Mouse (Mus musculus): ENCODE results near the gene Snx10. TPM values are rescaled to one million over a fixed set of nuclear protein-coding genes. Genes with fewer than 3 reads are reported as not detected.

The Snx10 gene
- polyA plus RNA-seq, 1 experiment from 2014 or later = 41.9 TPM

- H3K4me2 ChIP-seq (replicated peaks) = no peak overlapping the region
- 80% methylated on average over 14 of the region's 14 CpGs for WGBS
- no peak for ATAC-seq (ENCODE audit: low FRiP score, low read depth)
Observed at GRCm38 (mm10) chr6:51566771-51567680, 43.3 kb downstream of the Snx10 start.

GRCm38 (mm10) chr6:51569086-51569485, 45.4 kb downstream of the Snx10 start:
- no peak for ATAC-seq (ENCODE audit: low FRiP score, low read depth)
- H3K36me3 ChIP-seq = peaks cover 5% of the 10 kb centered on the region; the same call in 1 of the 2 replicates
- WGBS = 87% methylated on average over 8 of the region's 8 CpGs
- no peaks in the 10 kb centered on the region for H3K9me3 ChIP-seq
- no peak overlapping the region for H3K4me2 ChIP-seq (replicated peaks)
- H3K27me3 ChIP-seq = no peaks in the 10 kb centered on the region
- H3K4me1 ChIP-seq = no peaks in the 10 kb centered on the region
- H3K27ac ChIP-seq (replicated peaks) = no peak overlapping the region
- H3K4me3 ChIP-seq = no peak overlapping the region
- H3K9ac ChIP-seq (replicated peaks) = no peak overlapping the region

More at GRCm38 (mm10) chr6:51566771-51567680, 43.3 kb downstream of the Snx10 start:
- no peaks in the 10 kb centered on the region for H3K27me3 ChIP-seq
- H3K27ac ChIP-seq (replicated peaks) = no peak overlapping the region
- peaks cover 5% of the 10 kb centered on the region; the same call in 1 of the 2 replicates for H3K36me3 ChIP-seq
- H3K9ac ChIP-seq (replicated peaks) = no peak overlapping the region
- no peak overlapping the region for H3K4me3 ChIP-seq
- no peaks in the 10 kb centered on the region for H3K4me1 ChIP-seq
- H3K9me3 ChIP-seq = no peaks in the 10 kb centered on the region

DNA sequence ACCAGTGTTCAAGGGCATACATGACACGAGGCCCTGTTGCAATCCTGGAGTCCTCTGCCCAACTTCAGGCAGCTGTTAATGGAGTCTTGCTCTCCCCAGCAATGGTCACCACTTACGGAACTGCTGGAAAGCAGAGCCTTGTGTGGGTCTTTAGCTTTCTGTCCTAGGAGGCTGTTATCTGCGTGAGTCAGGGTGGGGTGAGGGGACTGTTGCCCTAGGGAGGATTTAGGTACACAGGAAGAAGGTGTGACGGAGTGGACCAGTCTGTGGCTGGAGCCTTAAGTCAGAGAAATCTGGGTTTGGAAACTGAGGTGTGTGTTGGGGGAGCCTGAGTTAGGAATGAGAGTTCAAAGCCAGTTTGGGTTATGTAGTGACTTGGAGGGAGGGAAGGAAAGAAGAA, 49.4 kb downstream of the Snx10 start:
- no peak for ATAC-seq (ENCODE audit: low FRiP score, low read depth)
- Histone ChIP-seq H3K27ac (replicated peaks) (no peak overlapping the region), H3K27me3 (no peaks in the 10 kb centered on the region), H3K36me3 (peaks cover 4% of the 10 kb centered on the region; the same call in 1 of the 2 replicates), H3K4me2 (replicated peaks) (no peak overlapping the region), H3K9me3 (no peaks in the 10 kb centered on the region), H3K4me1 (no peaks in the 10 kb centered on the region), H3K9ac (replicated peaks) (no peak overlapping the region), H3K4me3 (no peak overlapping the region)
- 86% methylated on average over 4 of the region's 4 CpGs for WGBS

GRCm38 (mm10) chr6:51574132-51574531, 50.4 kb downstream of the Snx10 start:
- Histone ChIP-seq H3K27me3 (no peaks in the 10 kb centered on the region), H3K27ac (replicated peaks) (no peak overlapping the region), H3K4me1 (no peaks in the 10 kb centered on the region), H3K36me3 (peaks cover 4% of the 10 kb centered on the region; the same call in 1 of the 2 replicates), H3K4me2 (replicated peaks) (no peak overlapping the region), H3K4me3 (no peak overlapping the region), H3K9ac (replicated peaks) (no peak overlapping the region), H3K9me3 (no peaks in the 10 kb centered on the region)
- 92% methylated on average over 13 of the region's 13 CpGs for WGBS
- no peak for ATAC-seq (ENCODE audit: low FRiP score, low read depth)

DNA sequence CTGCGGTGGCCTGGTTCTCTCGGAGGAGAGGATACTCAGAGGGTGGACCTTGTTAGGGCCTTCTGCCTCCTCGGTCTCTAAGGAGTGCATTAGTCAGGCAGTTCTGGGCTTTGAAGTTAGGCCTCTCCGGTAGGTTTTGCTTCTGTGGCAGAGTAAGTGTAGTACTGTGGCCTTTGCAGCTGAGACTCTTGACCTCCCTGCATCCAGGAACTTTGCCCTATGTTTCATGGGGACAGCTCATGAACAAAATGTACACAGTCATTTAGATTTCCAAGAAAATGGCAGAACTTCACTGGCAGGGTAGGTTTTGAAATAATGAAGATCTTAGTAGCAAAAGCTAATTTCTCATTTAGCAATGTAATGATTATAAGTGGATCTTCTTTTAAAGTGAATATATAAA, 54.7 kb downstream of the Snx10 start:
- Histone ChIP-seq H3K4me1 (no peaks in the 10 kb centered on the region; the same call in 1 of the 2 replicates), H3K9ac (replicated peaks) (0 out of 2 replicates have a peak overlapping the region, but pooled peaks have one; percentile 20), H3K27ac (replicated peaks) (no peak overlapping the region), H3K4me2 (replicated peaks) (no peak overlapping the region), H3K27me3 (no peaks in the 10 kb centered on the region), H3K9me3 (no peaks in the 10 kb centered on the region), H3K36me3 (peaks cover 4% of the 10 kb centered on the region; the same call in 1 of the 2 replicates), H3K4me3 (no peak overlapping the region)
- ATAC-seq (ENCODE audit: low FRiP score, low read depth) = no peak
- WGBS = 82% methylated on average over 4 of the region's 4 CpGs

GRCm38 (mm10) chr6:51580040-51580680, 56.5 kb downstream of the Snx10 start:
- no peak overlapping the region for H3K4me2 ChIP-seq (replicated peaks)
- H3K27me3 ChIP-seq = no peaks in the 10 kb centered on the region
- peak; percentile 89 for ATAC-seq (ENCODE audit: low FRiP score, low read depth)
- peaks cover 4% of the 10 kb centered on the region; the same call in 1 of the 2 replicates for H3K36me3 ChIP-seq
- H3K9ac ChIP-seq (replicated peaks) = no peak overlapping the region
- 36% methylated on average over 18 of the region's 18 CpGs for WGBS
- H3K4me1 ChIP-seq = no peaks in the 10 kb centered on the region; the same call in 1 of the 2 replicates
- no peak overlapping the region for H3K4me3 ChIP-seq
- no peaks in the 10 kb centered on the region for H3K9me3 ChIP-seq
- H3K27ac ChIP-seq (replicated peaks) = peak overlapping the region; percentile 11; the same call in 1 of the 2 replicates

DNA sequence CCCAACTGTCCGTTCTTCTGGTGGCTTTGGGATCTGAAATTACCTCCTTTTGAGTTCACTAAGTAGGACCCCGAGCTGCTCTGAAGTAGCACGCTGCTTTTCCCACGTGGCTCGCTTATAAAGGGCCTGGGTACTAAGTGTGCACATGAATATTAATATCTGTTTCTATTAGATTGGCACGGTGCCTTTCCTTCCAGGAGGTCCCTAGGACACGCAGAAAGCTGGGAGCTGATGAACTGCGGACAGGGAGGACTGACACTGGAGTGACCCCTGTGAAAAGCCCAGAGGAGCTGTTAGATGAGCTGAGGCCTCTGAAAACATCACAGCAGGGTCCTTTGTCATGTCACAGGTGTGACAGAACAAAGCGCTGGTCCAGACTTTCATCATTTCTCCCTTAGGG, 57.7 kb downstream of the Snx10 start:
- WGBS = 69% methylated on average over 9 of the region's 9 CpGs

DNA sequence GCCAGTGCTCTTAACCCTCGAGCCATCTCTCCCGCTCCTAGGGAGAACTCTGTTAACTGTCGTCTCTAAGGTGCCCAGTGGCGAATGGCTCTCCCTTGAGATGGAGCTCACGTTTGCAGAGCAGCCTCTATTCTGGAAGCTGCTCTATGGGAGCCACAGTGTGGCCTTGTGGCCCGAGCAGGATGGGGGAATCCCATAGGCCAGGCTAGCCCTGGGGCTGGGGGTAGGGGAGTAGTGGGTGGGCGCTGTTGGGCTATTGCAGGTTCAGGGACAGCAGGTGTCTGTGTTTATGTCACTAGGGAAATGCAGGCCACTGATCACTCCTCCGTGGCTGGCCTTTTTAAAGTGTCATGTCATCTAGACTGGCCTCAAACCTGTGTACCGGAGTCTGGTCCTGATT, 58.4 kb downstream of the Snx10 start:
- ATAC-seq (ENCODE audit: low FRiP score, low read depth) = no peak
- Histone ChIP-seq H3K4me1 (peaks cover 3% of the 10 kb centered on the region; the same call in 1 of the 2 replicates), H3K9ac (replicated peaks) (no peak overlapping the region), H3K36me3 (peaks cover 3% of the 10 kb centered on the region; the same call in 1 of the 2 replicates), H3K27ac (replicated peaks) (no peak overlapping the region), H3K27me3 (no peaks in the 10 kb centered on the region), H3K9me3 (no peaks in the 10 kb centered on the region), H3K4me3 (no peak overlapping the region), H3K4me2 (replicated peaks) (no peak overlapping the region)
- 89% methylated on average over 9 of the region's 9 CpGs for WGBS

More for the DNA sequence above, 57.7 kb downstream of the Snx10 start:
- Histone ChIP-seq H3K4me3 (no peak overlapping the region), H3K4me1 (peaks cover under 1% of the 10 kb centered on the region; the same call in 1 of the 2 replicates), H3K9me3 (no peaks in the 10 kb centered on the region), H3K9ac (replicated peaks) (no peak overlapping the region), H3K27me3 (no peaks in the 10 kb centered on the region), H3K36me3 (peaks cover 4% of the 10 kb centered on the region; the same call in 1 of the 2 replicates), H3K27ac (replicated peaks) (no peak overlapping the region; the same call in 1 of the 2 replicates), H3K4me2 (replicated peaks) (no peak overlapping the region)
- no peak for ATAC-seq (ENCODE audit: low FRiP score, low read depth)

- H3K4me3 ChIP-seq = no peak overlapping the region
- ATAC-seq (ENCODE audit: low FRiP score, low read depth) = peak; percentile 47; the same call in 1 of the 2 replicates
- no peak overlapping the region for H3K4me2 ChIP-seq (replicated peaks)
- peaks cover 3% of the 10 kb centered on the region; the same call in 1 of the 2 replicates for H3K4me1 ChIP-seq
- 38% methylated on average over 8 of the region's 8 CpGs for WGBS
- no peak overlapping the region for H3K9ac ChIP-seq (replicated peaks)
- H3K27me3 ChIP-seq = no peaks in the 10 kb centered on the region
- H3K27ac ChIP-seq (replicated peaks) = peak overlapping the region; percentile 30; the same call in 1 of the 2 replicates
- no peaks in the 10 kb centered on the region for H3K9me3 ChIP-seq
- no peaks in the 10 kb centered on the region for H3K36me3 ChIP-seq
Observed at GRCm38 (mm10) chr6:51585980-51586379, 62.3 kb downstream of the Snx10 start.

DNA sequence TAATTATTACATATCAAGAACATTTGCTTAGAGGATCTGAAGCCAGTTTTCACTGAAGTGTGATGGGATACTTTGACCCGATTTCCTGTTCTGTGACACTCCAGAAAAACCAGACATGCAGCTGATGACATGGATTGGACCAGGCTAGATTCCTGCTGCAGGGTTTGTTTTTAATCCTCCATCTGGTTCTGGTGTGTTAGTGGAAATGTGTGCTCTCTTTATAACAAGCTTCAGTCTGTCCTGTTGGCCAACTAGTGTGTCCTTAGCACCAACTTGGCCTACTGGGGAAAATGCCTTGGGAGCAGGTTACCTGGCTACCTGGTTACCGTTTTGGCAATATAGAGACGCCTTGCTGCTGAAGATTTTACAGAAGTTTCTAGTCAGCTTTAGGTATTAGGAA, 63.6 kb downstream of the Snx10 start:
- Histone ChIP-seq H3K27ac (replicated peaks) (no peak overlapping the region), H3K4me1 (0 out of 2 replicates have a peak, but pooled peaks cover 3% of the 10 kb centered on the region)
- 96% methylated on average over 3 of the region's 3 CpGs for WGBS

DNA sequence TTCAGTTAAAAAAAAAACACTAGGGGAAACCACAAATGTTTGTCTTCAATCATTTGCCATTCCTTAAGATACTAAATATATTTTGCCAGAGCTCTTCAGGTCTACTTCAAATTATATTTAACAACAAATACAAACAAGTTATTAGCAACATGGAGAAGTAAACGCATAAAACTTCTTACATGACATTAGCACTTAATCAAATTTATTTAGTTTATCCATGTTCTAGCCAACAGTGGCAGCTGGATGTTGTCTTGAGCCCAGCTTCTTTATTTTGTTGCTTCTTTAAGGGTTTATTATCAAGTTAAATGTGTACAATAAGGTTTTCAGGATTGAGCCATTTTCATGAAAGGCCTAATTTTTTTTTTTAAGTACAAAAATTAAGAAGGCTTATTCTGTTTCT, 67.6 kb downstream of the Snx10 start:
- Histone ChIP-seq H3K36me3 (no peaks in the 10 kb centered on the region), H3K27me3 (no peaks in the 10 kb centered on the region), H3K9ac (replicated peaks) (no peak overlapping the region), H3K4me2 (replicated peaks) (peak overlapping the region; percentile 65), H3K9me3 (no peaks in the 10 kb centered on the region), H3K4me1 (peaks cover 27% of the 10 kb centered on the region), H3K27ac (replicated peaks) (peak overlapping the region; percentile 98; the same call in 1 of the 2 replicates), H3K4me3 (no peak overlapping the region)
- no peak for ATAC-seq (ENCODE audit: low FRiP score, low read depth)
- 86% methylated on average over 1 of the region's 1 CpGs for WGBS

More for the DNA sequence above, 63.6 kb downstream of the Snx10 start:
- Histone ChIP-seq H3K4me3 (no peak overlapping the region), H3K9ac (replicated peaks) (no peak overlapping the region), H3K36me3 (no peaks in the 10 kb centered on the region), H3K27me3 (no peaks in the 10 kb centered on the region), H3K9me3 (no peaks in the 10 kb centered on the region), H3K4me2 (replicated peaks) (no peak overlapping the region)
- no peak for ATAC-seq (ENCODE audit: low FRiP score, low read depth)

DNA sequence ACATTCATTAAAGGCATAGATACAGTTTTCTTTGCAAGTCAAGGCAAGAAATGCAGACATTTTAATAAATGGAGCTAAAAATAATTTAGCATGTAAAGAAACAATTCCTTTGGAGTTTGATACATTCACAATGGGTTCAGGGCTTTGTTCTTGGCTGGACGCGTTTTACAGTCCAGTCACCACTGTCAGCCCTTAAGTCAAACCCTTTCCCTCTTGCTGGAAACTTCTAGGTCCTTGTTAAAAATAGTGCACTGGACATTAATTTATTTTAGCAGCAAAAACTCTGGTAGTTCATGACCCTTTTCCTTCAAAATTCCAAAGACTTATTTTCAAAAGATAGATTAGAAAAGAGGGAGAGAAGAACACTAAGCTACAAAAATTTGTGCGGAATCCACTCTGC, 68.1 kb downstream of the Snx10 start:
- Histone ChIP-seq H3K27me3 (no peaks in the 10 kb centered on the region), H3K4me1 (peaks cover 23% of the 10 kb centered on the region), H3K4me2 (replicated peaks) (peak overlapping the region; percentile 65), H3K9ac (replicated peaks) (peak overlapping the region; percentile 67), H3K36me3 (no peaks in the 10 kb centered on the region), H3K9me3 (no peaks in the 10 kb centered on the region), H3K4me3 (peak overlapping the region; percentile 40), H3K27ac (replicated peaks) (peak overlapping the region; percentile 98)
- no peak for ATAC-seq (ENCODE audit: low FRiP score, low read depth)
- 13% methylated on average over 3 of the region's 3 CpGs for WGBS

Data from midbrain, embryonic 12.5 days (tissue).